8 mouse cellular contexts compared by ENCODE assay signal in the genomic region with DNA sequence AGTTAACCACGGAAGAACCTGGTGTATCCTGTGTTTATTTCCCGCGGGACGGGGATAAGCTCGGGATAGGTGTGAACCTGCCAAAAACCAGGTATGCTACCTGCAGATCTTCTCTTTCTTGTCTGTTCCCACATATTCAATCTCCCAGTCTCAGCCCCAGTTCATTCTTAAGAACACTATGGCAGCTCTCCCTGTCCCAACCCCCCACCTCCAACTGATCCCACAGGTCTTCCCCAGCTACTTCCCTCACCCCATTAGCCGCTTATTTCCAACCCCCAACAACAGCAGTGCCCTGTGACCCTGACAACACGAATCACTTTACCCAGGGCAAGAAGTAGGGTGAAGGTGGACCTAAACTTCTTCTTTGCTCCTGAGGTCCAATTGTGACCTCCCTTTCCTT. TPM values are rescaled to one million over a fixed set of nuclear protein-coding genes. Genes with fewer than 3 reads are reported as not detected.
DNase-seq lines count a peak whose midpoint lies in the region; ATAC-seq and TF ChIP-seq lines count a peak whose summit lies in the region.

No protein-coding gene starts in this region.

- peak overlapping the region; percentile 58 for H3K4me2 ChIP-seq in lung, embryonic 14.5 days
- peak overlapping the region; percentile 49 for H3K4me2 ChIP-seq in embryonic facial prominence, embryonic 14.5 days (ENCODE audit: low read depth, low read length)
- peak overlapping the region; percentile 64 for H3K4me2 ChIP-seq in intestine, postnatal 0 days (replicated peaks; ENCODE audit: low read depth)
- peak overlapping the region; percentile 43 for H3K4me2 ChIP-seq in neural tube, embryonic 13.5 days

- H3K9ac ChIP-seq in lung, embryonic 14.5 days, result no peak overlapping the region
- 0 out of 2 replicates have a peak overlapping the region, but pooled peaks have one; percentile 5 for H3K9ac ChIP-seq in embryonic facial prominence, embryonic 14.5 days (ENCODE audit: low read depth, low read length)
- H3K9ac ChIP-seq in intestine, postnatal 0 days (ENCODE audit: low read depth, low read length), result no peak overlapping the region
- H3K9ac ChIP-seq in neural tube, embryonic 13.5 days, result no peak overlapping the region

- 0 out of 2 replicates have a peak, but pooled peaks have one; percentile 53 for ATAC-seq in lung, embryonic 14.5 days (ENCODE audit: insufficient read depth)
- no peak for ATAC-seq in embryonic facial prominence, embryonic 14.5 days (ENCODE audit: low read depth)
- no peak for ATAC-seq in intestine, postnatal 0 days
- ATAC-seq in neural tube, embryonic 13.5 days (ENCODE audit: low read depth), result no peak

- H3K36me3 ChIP-seq in lung, embryonic 14.5 days (ENCODE audit: insufficient read depth), result no peaks in the 10 kb centered on the region
- H3K36me3 ChIP-seq in embryonic facial prominence, embryonic 14.5 days (ENCODE audit: control insufficient read depth, insufficient read depth, low read length), result no peaks in the 10 kb centered on the region
- H3K36me3 ChIP-seq in intestine, postnatal 0 days (ENCODE audit: control insufficient read depth, insufficient read depth), result no peaks in the 10 kb centered on the region
- H3K36me3 ChIP-seq in neural tube, embryonic 13.5 days, result no peaks in the 10 kb centered on the region

- 5% methylated on average over 7 of the region's 7 CpGs for whole genome bisulfite sequencing in lung, embryonic 14.5 days
- WGBS in embryonic facial prominence, embryonic 14.5 days, result 6% methylated on average over 7 of the region's 7 CpGs
- WGBS in intestine, postnatal 0 days, result 8% methylated on average over 7 of the region's 7 CpGs
- 13% methylated on average over 7 of the region's 7 CpGs for WGBS in neural tube, embryonic 13.5 days

- peak overlapping the region; percentile 18; the same call in 1 of the 2 replicates for H3K4me3 ChIP-seq in lung, embryonic 14.5 days (ENCODE audit: low read depth, low read length)
- H3K4me3 ChIP-seq in embryonic facial prominence, embryonic 14.5 days (ENCODE audit: low read depth, low read length), result 0 out of 2 replicates have a peak overlapping the region, but pooled peaks have one; percentile 13
- H3K4me3 ChIP-seq in intestine, postnatal 0 days (ENCODE audit: low read depth, low read length), result peak overlapping the region; percentile 23
- 0 out of 2 replicates have a peak overlapping the region, but pooled peaks have one; percentile 10 for H3K4me3 ChIP-seq in neural tube, embryonic 13.5 days

- no peak overlapping the region for H3K27ac ChIP-seq in lung, embryonic 14.5 days (ENCODE audit: low read depth)
- no peak overlapping the region for H3K27ac ChIP-seq in embryonic facial prominence, embryonic 14.5 days (replicated peaks; ENCODE audit: low read depth, low read length)
- no peak overlapping the region for H3K27ac ChIP-seq in intestine, postnatal 0 days (ENCODE audit: low read depth, low read length)
- H3K27ac ChIP-seq in neural tube, embryonic 13.5 days (replicated peaks), result no peak overlapping the region

- no peak for TF ChIP-seq CTCF in lung, embryonic 14.5 days (IDR thresholded peaks at IDR 0.05; ENCODE audit: low read depth)
- TF ChIP-seq CTCF in intestine, postnatal 0 days (IDR thresholded peaks at IDR 0.05; ENCODE audit: low read depth), result no peak

- H3K27me3 ChIP-seq in lung, embryonic 14.5 days (ENCODE audit: insufficient read depth, low read length), result no peaks in the 10 kb centered on the region
- H3K27me3 ChIP-seq in embryonic facial prominence, embryonic 14.5 days (replicated peaks; ENCODE audit: control insufficient read depth, insufficient read depth, low read length), result no peaks in the 10 kb centered on the region
- H3K27me3 ChIP-seq in intestine, postnatal 0 days (replicated peaks; ENCODE audit: control insufficient read depth, insufficient read depth, low read length), result no peaks in the 10 kb centered on the region
- no peaks in the 10 kb centered on the region for H3K27me3 ChIP-seq in neural tube, embryonic 13.5 days

- DNase-seq in lung, embryonic 14.5 days, result peak; percentile 4
- no peak for DNase-seq in lung, adult 18-20 months
- DNase-seq in embryonic facial prominence, embryonic 14.5 days (ENCODE audit: low spot score), result no peak
- DNase-seq in embryo, embryonic 9.5 days (ENCODE audit: extremely low spot score), result no peak
- no peak for DNase-seq in urinary bladder, postnatal 25 days (ENCODE audit: low spot score)
- no peak for DNase-seq in cerebellum, adult 8-10 months

- H3K4me1 ChIP-seq in lung, embryonic 14.5 days (ENCODE audit: insufficient read depth), result no peaks in the 10 kb centered on the region
- no peaks in the 10 kb centered on the region for H3K4me1 ChIP-seq in embryonic facial prominence, embryonic 14.5 days (ENCODE audit: control insufficient read depth, insufficient read depth, low read length)
- no peaks in the 10 kb centered on the region for H3K4me1 ChIP-seq in intestine, postnatal 0 days (replicated peaks; ENCODE audit: control insufficient read depth, insufficient read depth, low read length)
- H3K4me1 ChIP-seq in neural tube, embryonic 13.5 days (replicated peaks), result no peaks in the 10 kb centered on the region

- H3K9me3 ChIP-seq in lung, embryonic 14.5 days (ENCODE audit: low read depth, low read length), result no peaks in the 10 kb centered on the region
- H3K9me3 ChIP-seq in embryonic facial prominence, embryonic 14.5 days (ENCODE audit: control insufficient read depth, low read length), result no peaks in the 10 kb centered on the region
- H3K9me3 ChIP-seq in intestine, postnatal 0 days (ENCODE audit: control insufficient read depth), result no peaks in the 10 kb centered on the region
- no peaks in the 10 kb centered on the region for H3K9me3 ChIP-seq in neural tube, embryonic 13.5 days

RNA-seq across cellular contexts. Expression of a gene that starts 3.0 kb away (rescaled TPM):
- 9.4 and 10.6 TPM in 2 replicates for polyA plus RNA-seq in lung, embryonic 14.5 days (2014; fragmentation: Nextera tagmentation; extraction: Ambion mirVana)
- polyA plus RNA-seq in embryonic facial prominence, embryonic 14.5 days (2014; fragmentation: Nextera tagmentation; extraction: Ambion mirVana), result 2.8 and 4.0 TPM in 2 replicates
- 1.6 and 1.9 TPM in 2 replicates for polyA plus RNA-seq in intestine, postnatal 0 days (2015; fragmentation: Nextera tagmentation; extraction: Ambion mirVana)
- 0.71 and 1.2 TPM in 2 replicates for polyA plus RNA-seq in neural tube, embryonic 13.5 days (2015; fragmentation: Nextera tagmentation; extraction: Ambion mirVana)
